Mouse (Mus musculus) embryonic facial prominence, embryonic 13.5 days (tissue): ENCODE data around the gene Wbp1l. TPM values are rescaled to one million over a fixed set of nuclear protein-coding genes. Genes with fewer than 3 reads are reported as not detected.
"Not testable (repeated sequence)": the region's sequence is repeated elsewhere in the genome, so short reads cannot be mapped to it uniquely, and the experiment has no call there.

Experiments
- ATAC-seq: fragments of 200-750 bp; cut with Nextera tagmentation; 2 replicates; pipeline ENCODE4 v1.8.0; 2017; ENCODE audit warnings: low read depth; ENCODE audit not compliant: insufficient number of reproducible peaks, insufficient read depth, low FRiP score, low TSS enrichment
- H3K27ac ChIP-seq: fragments of 300-500 bp; sonication (generic); 2 replicates; pipeline ENCODE4 v1.5.1; 2015; ENCODE audit warnings: moderate library complexity, mild to moderate bottlenecking, inconsistent platforms
- H3K27me3 ChIP-seq: fragments of 300-500 bp; sonication (generic); 2 replicates; pipeline ENCODE4 v1.6.1; 2015; ENCODE audit warnings: mild to moderate bottlenecking, inconsistent platforms
- H3K36me3 ChIP-seq: fragments of 300-500 bp; sonication (generic); 2 replicates; pipeline ENCODE4 v1.6.1; 2015; ENCODE audit warnings: mild to moderate bottlenecking, inconsistent platforms
- H3K4me1 ChIP-seq: fragments of 300-500 bp; sonication (generic); 2 replicates; pipeline ENCODE4 v1.6.1; 2015; ENCODE audit warnings: inconsistent platforms
- H3K4me2 ChIP-seq: fragments of 300-500 bp; sonication (generic); 2 replicates; pipeline ENCODE4 v1.6.1; 2015; ENCODE audit warnings: moderate library complexity, mild to moderate bottlenecking, inconsistent platforms
- H3K4me3 ChIP-seq: fragments of 300-500 bp; sonication (generic); 2 replicates; pipeline ENCODE4 v1.5.1; 2015; ENCODE audit warnings: mild to moderate bottlenecking, inconsistent platforms
- H3K9ac ChIP-seq: fragments of 300-500 bp; sonication (generic); 2 replicates; pipeline ENCODE4 v1.6.1; 2015; ENCODE audit warnings: mild to moderate bottlenecking, inconsistent platforms
- H3K9me3 ChIP-seq: fragments of 300-500 bp; sonication (generic); 2 replicates; pipeline ENCODE4 v1.6.1; 2016; ENCODE audit warnings: inconsistent platforms
- WGBS: fragments of 180-500 bp; shearing (Covaris S2); methylation state at CpG from one replicate; pipeline ENCODE4 v1.1.7; 2015; ENCODE audit warnings: mixed read lengths; 5-methylcytosine and 5-hydroxymethylcytosine counted together
- polyA plus RNA-seq: library from polyadenylated mRNA; unstranded; fragments of >200 nt; fragmentation: Nextera tagmentation; extraction: Ambion mirVana; gene quantifications from 2 replicates; pipeline ENCODE4 v1.2.1, GENCODE M21; 2015

Wbp1l gene
- 41.9 and 42.5 TPM in 2 replicates for polyA plus RNA-seq

- ATAC-seq = peak; percentile 99
Measured at GRCm38 (mm10) chr19:46598720-46599252, at the start of gene Wbp1l. Gene Wbp1l (plus strand): TSS chr19:46599084.

DNA sequence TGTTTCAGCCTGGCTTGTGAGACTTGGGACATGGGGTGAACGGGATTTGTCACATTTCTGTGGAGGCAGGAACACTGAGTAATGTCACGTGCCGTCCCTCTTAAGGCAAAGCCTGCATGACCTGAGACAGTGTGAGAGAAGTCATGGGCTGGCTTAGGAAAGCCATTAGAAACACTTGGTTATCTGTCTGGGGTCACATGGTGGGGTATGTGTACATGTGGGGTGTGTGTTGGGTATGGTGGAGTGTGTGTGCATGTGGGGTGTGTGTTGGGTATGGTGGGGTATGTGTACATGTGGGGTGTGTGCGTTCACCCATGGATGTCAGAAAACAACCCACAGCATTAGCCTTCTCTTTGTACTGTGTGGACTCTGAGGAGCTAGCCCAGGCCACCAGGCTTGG, 48.5 kb upstream of the Wbp1l start:
- Histone ChIP-seq H3K27ac (no peak overlapping the region), H3K27me3 (no peaks in the 10 kb centered on the region), H3K4me2 (no peak overlapping the region), H3K9me3 (no peaks in the 10 kb centered on the region), H3K36me3 (peaks cover 71% of the 10 kb centered on the region), H3K9ac (no peak overlapping the region), H3K4me3 (no peak overlapping the region), H3K4me1 (peaks cover 11% of the 10 kb centered on the region)
- WGBS = 93% methylated on average over 4 of the region's 4 CpGs
- ATAC-seq = no peak

More at GRCm38 (mm10) chr19:46598720-46599252, at the start of gene Wbp1l:
- peak within 1 kb of the TSS; percentile 76 for H3K27ac ChIP-seq
- H3K4me3 ChIP-seq = peak within 1 kb of the TSS; percentile 98
- under 1% methylated on average over 22 of the region's 22 CpGs for WGBS
- peak within 1 kb of the TSS; percentile 86 for H3K9ac ChIP-seq
- peaks cover 48% of the 10 kb centered on the region for H3K36me3 ChIP-seq
- peak within 1 kb of the TSS; percentile 90 for H3K4me2 ChIP-seq
- peaks cover 17% of the 10 kb centered on the region for H3K4me1 ChIP-seq
- H3K27me3 ChIP-seq = no peaks in the 10 kb centered on the region
- no peaks in the 10 kb centered on the region for H3K9me3 ChIP-seq

DNA sequence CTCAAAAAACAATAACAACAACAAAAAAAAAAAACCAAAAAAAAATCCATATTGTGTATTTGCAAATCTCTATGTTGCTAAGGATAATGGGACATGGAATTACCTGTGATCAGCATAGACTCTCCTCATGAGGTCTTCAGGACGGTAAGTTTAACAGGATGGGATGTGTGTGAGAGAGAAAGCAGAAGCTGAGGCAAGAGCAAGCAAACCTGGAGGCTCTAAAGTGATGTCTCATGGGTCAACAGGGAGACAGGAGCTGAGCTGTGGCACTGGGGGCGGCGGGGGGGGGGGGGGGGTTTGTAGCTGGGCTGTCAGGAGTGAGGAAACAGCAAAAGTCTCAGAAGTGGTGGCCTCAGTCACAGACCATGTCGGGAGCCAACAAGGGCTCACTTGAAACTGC, 46.4 kb upstream of the Wbp1l start:
- Histone ChIP-seq H3K36me3 (peaks cover 78% of the 10 kb centered on the region), H3K9me3 (no peaks in the 10 kb centered on the region), H3K27me3 (no peaks in the 10 kb centered on the region), H3K9ac (no peak overlapping the region), H3K4me1 (peaks cover 11% of the 10 kb centered on the region), H3K4me2 (no peak overlapping the region), H3K27ac (no peak overlapping the region), H3K4me3 (no peak overlapping the region)
- WGBS = 89% methylated on average over 3 of the region's 4 CpGs
- no peak for ATAC-seq

DNA sequence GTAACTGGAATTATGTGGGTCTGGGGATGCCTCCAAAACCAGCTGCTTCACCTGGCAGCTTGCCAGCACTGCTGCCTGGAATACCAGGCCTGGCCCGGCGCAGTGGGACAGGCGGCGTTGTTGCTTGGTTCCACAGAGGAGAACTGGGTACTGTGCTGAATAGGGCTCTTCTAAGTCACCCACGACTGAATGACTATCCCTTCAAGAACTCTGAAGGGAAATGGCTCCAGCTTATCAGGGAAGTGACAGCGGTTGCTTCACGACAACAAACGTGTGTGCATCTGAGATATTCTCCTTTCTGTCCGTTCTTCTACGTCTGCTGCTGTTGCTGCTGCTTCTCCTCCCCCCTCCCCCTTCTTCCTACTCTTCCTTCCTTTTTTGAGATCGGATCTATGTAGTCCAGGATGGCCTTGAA, 45.3 kb upstream of the Wbp1l start:
- no peak overlapping the region for H3K9ac ChIP-seq
- H3K9me3 ChIP-seq = no peaks in the 10 kb centered on the region
- H3K4me2 ChIP-seq = no peak overlapping the region
- H3K4me3 ChIP-seq = no peak overlapping the region
- no peaks in the 10 kb centered on the region for H3K27me3 ChIP-seq
- ATAC-seq = no peak
- peaks cover 12% of the 10 kb centered on the region for H3K4me1 ChIP-seq
- H3K27ac ChIP-seq = 0 out of 2 replicates have a peak overlapping the region, but pooled peaks have one; percentile 33
- peaks cover 77% of the 10 kb centered on the region for H3K36me3 ChIP-seq
- 63% methylated on average over 11 of the region's 11 CpGs for WGBS

DNA sequence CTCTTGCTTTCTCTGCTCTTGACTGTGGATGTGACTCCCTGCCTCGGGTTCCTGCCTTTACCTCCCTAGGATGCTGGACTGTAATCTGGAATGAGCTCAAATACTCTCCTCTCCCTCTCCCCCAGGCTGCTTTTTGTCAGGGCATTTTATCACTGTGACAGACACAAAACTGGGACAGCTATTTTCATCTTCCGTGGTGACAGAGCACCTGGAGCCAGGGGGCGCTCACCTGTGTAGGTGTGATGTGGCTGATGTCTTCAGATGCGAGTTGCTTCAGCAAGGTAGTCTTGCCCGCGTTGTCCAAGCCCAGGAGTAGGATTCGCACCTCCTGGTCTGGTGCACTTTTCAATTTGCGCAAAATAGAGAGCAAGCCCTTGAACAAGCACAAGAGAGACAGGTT, 40.9 kb upstream of the Wbp1l start:
- Histone ChIP-seq H3K36me3 (peaks cover 52% of the 10 kb centered on the region), H3K9ac (no peak overlapping the region), H3K4me1 (peaks cover 21% of the 10 kb centered on the region), H3K27ac (no peak overlapping the region), H3K9me3 (no peaks in the 10 kb centered on the region), H3K4me2 (no peak overlapping the region), H3K4me3 (no peak overlapping the region), H3K27me3 (no peaks in the 10 kb centered on the region)
- WGBS = 76% methylated on average over 8 of the region's 8 CpGs
- ATAC-seq = no peak

DNA sequence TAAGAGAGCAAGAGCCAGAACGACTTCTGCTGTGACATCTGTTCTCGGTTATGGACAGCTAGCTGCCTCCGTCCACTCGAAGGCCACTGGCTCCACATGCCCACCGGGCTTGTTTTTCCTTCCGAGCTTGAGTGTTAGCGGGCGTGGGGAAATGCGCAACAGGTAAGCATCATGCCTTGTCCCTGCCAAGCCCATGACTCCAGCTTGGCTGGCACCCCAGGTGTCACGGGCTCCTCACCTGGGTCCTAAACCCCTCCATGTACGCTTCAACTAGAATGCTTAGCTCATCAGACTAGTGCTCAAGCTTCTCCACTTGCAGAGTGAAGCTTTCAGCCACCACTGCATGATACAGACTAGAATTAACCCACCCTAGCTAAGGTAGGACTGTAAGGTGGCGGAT, 40.3 kb upstream of the Wbp1l start:
- Histone ChIP-seq H3K9me3 (no peaks in the 10 kb centered on the region), H3K4me1 (peaks cover 16% of the 10 kb centered on the region), H3K27ac (0 out of 2 replicates have a peak overlapping the region, but pooled peaks have one; percentile 12), H3K4me2 (no peak overlapping the region), H3K27me3 (no peaks in the 10 kb centered on the region), H3K4me3 (no peak overlapping the region), H3K36me3 (peaks cover 49% of the 10 kb centered on the region), H3K9ac (0 out of 2 replicates have a peak overlapping the region, but pooled peaks have one; percentile 21)
- no peak for ATAC-seq
- WGBS = 46% methylated on average over 12 of the region's 12 CpGs

DNA sequence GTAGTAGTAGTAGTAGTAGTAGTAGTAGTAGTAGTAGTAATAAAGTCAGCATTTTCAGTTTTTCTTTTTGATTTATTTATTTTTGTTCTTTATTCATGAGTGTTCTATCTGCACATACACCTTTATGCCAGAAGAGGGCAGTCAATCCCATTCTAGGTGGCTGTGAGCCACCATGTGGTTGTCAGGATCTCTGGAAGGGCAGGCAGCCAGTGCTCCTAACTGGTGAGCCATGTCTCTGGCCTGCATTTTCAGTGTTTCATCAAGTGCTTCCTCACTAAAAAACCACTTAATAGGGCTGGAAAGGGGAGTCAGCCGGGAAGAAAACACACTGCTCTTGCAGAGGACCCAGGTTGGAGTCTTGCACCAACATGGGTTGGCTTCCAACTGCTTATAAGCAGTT, 36.8 kb upstream of the Wbp1l start:
- Histone ChIP-seq H3K9ac (no peak overlapping the region), H3K4me1 (peaks cover 10% of the 10 kb centered on the region), H3K4me3 (no peak overlapping the region), H3K4me2 (no peak overlapping the region), H3K36me3 (peaks cover 21% of the 10 kb centered on the region), H3K27ac (0 out of 2 replicates have a peak overlapping the region, but pooled peaks have one; percentile 44), H3K9me3 (no peaks in the 10 kb centered on the region), H3K27me3 (no peaks in the 10 kb centered on the region)
- no peak for ATAC-seq
- 27% methylated on average over 1 of the region's 1 CpGs for WGBS

- ATAC-seq = no peak
- 87% methylated on average over 14 of the region's 14 CpGs for WGBS
Measured at GRCm38 (mm10) chr19:46562581-46563515, 36.0 kb upstream of the Wbp1l start.

DNA sequence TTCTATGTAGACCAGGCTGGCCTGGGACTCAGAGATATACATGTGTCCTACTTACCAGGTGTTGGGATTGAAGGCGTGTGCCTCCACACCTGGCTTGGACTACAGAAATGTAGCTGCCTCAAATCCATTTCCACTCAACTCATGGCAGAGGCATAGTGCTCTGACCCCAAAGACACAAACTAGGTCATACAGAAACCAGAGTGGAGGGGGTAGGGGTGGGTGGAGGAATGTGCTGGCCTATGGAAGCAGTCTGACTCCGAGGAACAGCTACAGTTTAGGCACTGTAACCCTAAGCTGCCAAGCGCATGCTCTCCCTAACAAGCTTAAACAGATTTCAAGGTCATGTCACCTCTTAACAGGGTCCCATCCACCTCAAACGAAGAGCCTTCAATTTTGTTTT, 35.3 kb upstream of the Wbp1l start:
- ATAC-seq = no peak
- Histone ChIP-seq H3K4me2 (no peak overlapping the region), H3K27ac (no peak overlapping the region), H3K4me1 (peaks cover 8% of the 10 kb centered on the region), H3K9ac (no peak overlapping the region), H3K27me3 (no peaks in the 10 kb centered on the region), H3K9me3 (no peaks in the 10 kb centered on the region), H3K36me3 (peaks cover 16% of the 10 kb centered on the region), H3K4me3 (no peak overlapping the region)
- 76% methylated on average over 4 of the region's 4 CpGs for WGBS

More at GRCm38 (mm10) chr19:46562581-46563515, 36.0 kb upstream of the Wbp1l start:
- Histone ChIP-seq H3K9ac (no peak overlapping the region), H3K27me3 (no peaks in the 10 kb centered on the region), H3K36me3 (peaks cover 20% of the 10 kb centered on the region), H3K27ac (0 out of 2 replicates have a peak overlapping the region, but pooled peaks have one; percentile 44), H3K4me1 (peaks cover 10% of the 10 kb centered on the region), H3K4me2 (no peak overlapping the region), H3K9me3 (no peaks in the 10 kb centered on the region), H3K4me3 (no peak overlapping the region)

GRCm38 (mm10) chr19:46564043-46564462, 34.8 kb upstream of the Wbp1l start:
- Histone ChIP-seq H3K4me1 (peaks cover 4% of the 10 kb centered on the region; the same call in 1 of the 2 replicates), H3K9ac (no peak overlapping the region), H3K36me3 (peaks cover 16% of the 10 kb centered on the region), H3K4me3 (no peak overlapping the region), H3K27ac (no peak overlapping the region), H3K4me2 (no peak overlapping the region), H3K9me3 (no peaks in the 10 kb centered on the region), H3K27me3 (no peaks in the 10 kb centered on the region)
- WGBS = 81% methylated on average over 14 of the region's 14 CpGs
- no peak for ATAC-seq

DNA sequence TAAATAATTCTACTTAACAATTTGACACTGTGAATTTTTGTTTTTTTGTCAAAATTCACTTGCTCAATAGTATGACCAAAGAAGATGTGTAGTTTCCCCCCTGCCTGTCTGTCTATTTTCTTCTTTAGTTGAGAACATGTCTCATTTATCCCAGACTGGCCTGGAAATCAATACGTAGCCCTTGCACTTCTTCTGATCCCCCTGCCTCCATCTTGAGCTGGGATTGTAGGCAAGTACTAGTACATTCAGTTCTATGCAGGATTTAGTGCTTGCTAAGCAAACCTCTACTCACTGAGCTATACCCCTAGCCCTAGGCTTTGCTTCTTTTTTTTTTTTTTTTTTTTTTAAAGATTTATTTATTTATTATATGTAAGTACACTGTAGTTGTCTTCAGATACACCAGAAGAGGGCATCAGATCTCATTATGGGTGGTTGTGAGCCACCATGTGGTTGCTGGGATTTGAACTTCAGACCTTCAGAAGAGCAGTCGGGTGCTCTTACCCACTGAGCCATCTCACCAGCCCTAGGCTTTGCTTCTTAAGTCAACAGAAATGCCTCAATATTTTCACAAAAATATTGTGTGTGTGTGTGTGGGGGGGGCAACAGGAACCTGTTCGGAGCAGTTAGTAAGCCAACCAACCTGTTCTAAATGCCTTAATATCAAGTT, 27.5 kb upstream of the Wbp1l start:
- Histone ChIP-seq H3K4me2 (peak overlapping the region; percentile 79), H3K4me1 (peaks cover 23% of the 10 kb centered on the region), H3K4me3 (peak overlapping the region; percentile 83), H3K9ac (0 out of 2 replicates have a peak overlapping the region, but pooled peaks have one; percentile 81)
- ATAC-seq, H3K9me3 ChIP-seq, H3K36me3 ChIP-seq, H3K27me3 ChIP-seq, H3K27ac ChIP-seq: not testable (repeated sequence)
- WGBS = 75% methylated on average over 3 of the region's 3 CpGs
